Mouse (Mus musculus): ENCODE measurements at regions not wholly inside any gene's neighbourhood (a gene's known extent, or its start where the extent isn't known, plus 50 kb on each side); places are given as distances from the start of the nearest gene placed in this dataset.
A peak's percentile ranks its signal among the peaks of the same experiment; 100 is the strongest.

GRCm38 (mm10) chr7:95823539-95823938, 347.5 kb upstream of the Tenm4 start:
- H3K27me3 ChIP-seq (ENCODE audit: control insufficient read depth, insufficient read depth, low read length): no peaks in the 10 kb centered on the region
- H3K9me3 ChIP-seq (ENCODE audit: control insufficient read depth, low read length): no peaks in the 10 kb centered on the region
- no peaks in the 10 kb centered on the region for H3K36me3 ChIP-seq (ENCODE audit: control insufficient read depth, insufficient read depth, low read length)
- WGBS: 87% methylated on average over 4 of the region's 4 CpGs
- ATAC-seq (ENCODE audit: insufficient number of reproducible peaks, insufficient read depth, low FRiP score, low read depth): no peak
- no peak overlapping the region for H3K27ac ChIP-seq (replicated peaks in 1 of 2; ENCODE audit: control insufficient read depth in 1 of 2, insufficient read depth in 1 of 2, low read depth in 2 of 2, low read length in 2 of 2)
- no peak overlapping the region for H3K4me3 ChIP-seq (ENCODE audit: control insufficient read depth in 1 of 2, insufficient read depth in 1 of 2, low read depth in 1 of 2, low read length in 2 of 2)
- no peaks in the 10 kb centered on the region for H3K4me1 ChIP-seq (ENCODE audit: control insufficient read depth in 2 of 2, insufficient read depth in 2 of 2, low read length in 2 of 2)
- no peak overlapping the region for H3K9ac ChIP-seq (ENCODE audit: low read length)
- no peak overlapping the region for H3K4me2 ChIP-seq (ENCODE audit: low read length)

- no peak for ATAC-seq (ENCODE audit: insufficient number of reproducible peaks, insufficient read depth, low FRiP score, low read depth)
- no peaks in the 10 kb centered on the region for H3K9me3 ChIP-seq (ENCODE audit: control insufficient read depth, low read length)
- peaks cover 2 to 4% of the 10 kb centered on the region in 2 experiments; a peak in 1 of 4 replicates for H3K4me1 ChIP-seq (ENCODE audit: control insufficient read depth in 2 of 2, insufficient read depth in 2 of 2, low read length in 2 of 2)
- H3K27me3 ChIP-seq (ENCODE audit: control insufficient read depth, insufficient read depth, low read length): no peaks in the 10 kb centered on the region
- H3K27ac ChIP-seq (replicated peaks in 1 of 2; ENCODE audit: control insufficient read depth in 1 of 2, insufficient read depth in 1 of 2, low read depth in 2 of 2, low read length in 2 of 2): no peak overlapping the region
- WGBS: 95% methylated on average over 4 of the region's 4 CpGs
- H3K4me2 ChIP-seq (ENCODE audit: low read length): no peak overlapping the region
- no peaks in the 10 kb centered on the region for H3K36me3 ChIP-seq (ENCODE audit: control insufficient read depth, insufficient read depth, low read length)
- H3K4me3 ChIP-seq (ENCODE audit: control insufficient read depth in 1 of 2, insufficient read depth in 1 of 2, low read depth in 1 of 2, low read length in 2 of 2): no peak overlapping the region
- H3K9ac ChIP-seq (ENCODE audit: low read length): no peak overlapping the region
Observed at GRCm38 (mm10) chr7:95829889-95830288, 341.2 kb upstream of the Tenm4 start.

GRCm38 (mm10) chr7:95834236-95834919, 336.7 kb upstream of the Tenm4 start:
- H3K27ac ChIP-seq (replicated peaks in 1 of 2; ENCODE audit: control insufficient read depth in 1 of 2, insufficient read depth in 1 of 2, low read depth in 2 of 2, low read length in 2 of 2): peak overlapping the region; percentile 16 to 27; a peak in 2 of 4 replicates
- no peaks in the 10 kb centered on the region for H3K27me3 ChIP-seq (ENCODE audit: control insufficient read depth, insufficient read depth, low read length)
- H3K36me3 ChIP-seq (ENCODE audit: control insufficient read depth, insufficient read depth, low read length): no peaks in the 10 kb centered on the region
- H3K4me1 ChIP-seq (ENCODE audit: control insufficient read depth in 2 of 2, insufficient read depth in 2 of 2, low read length in 2 of 2): peaks cover 2 to 8% of the 10 kb centered on the region in 2 experiments; a peak in 1 of 4 replicates
- H3K9me3 ChIP-seq (ENCODE audit: control insufficient read depth, low read length): no peaks in the 10 kb centered on the region
- H3K9ac ChIP-seq (ENCODE audit: low read length): no peak overlapping the region
- H3K4me3 ChIP-seq (ENCODE audit: control insufficient read depth in 1 of 2, insufficient read depth in 1 of 2, low read depth in 1 of 2, low read length in 2 of 2): no peak overlapping the region
- H3K4me2 ChIP-seq (ENCODE audit: low read length): no peak overlapping the region
- WGBS: 82% methylated on average over 10 of the region's 10 CpGs
- no peak for ATAC-seq (ENCODE audit: insufficient number of reproducible peaks, insufficient read depth, low FRiP score, low read depth)

- Histone ChIP-seq H3K36me3 (ENCODE audit: control insufficient read depth, insufficient read depth, low read length) (no peaks in the 10 kb centered on the region), H3K9ac (ENCODE audit: low read length) (no peak overlapping the region), H3K4me1 (ENCODE audit: control insufficient read depth in 2 of 2, insufficient read depth in 2 of 2, low read length in 2 of 2) (0 out of 4 replicates have a peak, but pooled peaks cover 0 to 4% of the 10 kb centered on the region in 2 experiments), H3K4me3 (ENCODE audit: control insufficient read depth in 1 of 2, insufficient read depth in 1 of 2, low read depth in 1 of 2, low read length in 2 of 2) (no peak overlapping the region), H3K9me3 (ENCODE audit: control insufficient read depth, low read length) (no peaks in the 10 kb centered on the region), H3K27me3 (ENCODE audit: control insufficient read depth, insufficient read depth, low read length) (no peaks in the 10 kb centered on the region), H3K4me2 (ENCODE audit: low read length) (no peak overlapping the region), H3K27ac (replicated peaks in 1 of 2; ENCODE audit: control insufficient read depth in 1 of 2, insufficient read depth in 1 of 2, low read depth in 2 of 2, low read length in 2 of 2) (no peak overlapping the region)
- no peak for ATAC-seq (ENCODE audit: insufficient number of reproducible peaks, insufficient read depth, low FRiP score, low read depth)
- 66% methylated on average over 2 of the region's 2 CpGs for WGBS
Observed at GRCm38 (mm10) chr7:95840476-95840875, 330.6 kb upstream of the Tenm4 start.

GRCm38 (mm10) chr7:95849874-95850273, 321.2 kb upstream of the Tenm4 start:
- Histone ChIP-seq H3K27ac (replicated peaks in 1 of 2; ENCODE audit: control insufficient read depth in 1 of 2, insufficient read depth in 1 of 2, low read depth in 2 of 2, low read length in 2 of 2) (no peak overlapping the region), H3K4me2 (ENCODE audit: low read length) (no peak overlapping the region), H3K9me3 (ENCODE audit: control insufficient read depth, low read length) (no peaks in the 10 kb centered on the region), H3K4me3 (ENCODE audit: control insufficient read depth in 1 of 2, insufficient read depth in 1 of 2, low read depth in 1 of 2, low read length in 2 of 2) (no peak overlapping the region), H3K36me3 (ENCODE audit: control insufficient read depth, insufficient read depth, low read length) (no peaks in the 10 kb centered on the region), H3K27me3 (ENCODE audit: control insufficient read depth, insufficient read depth, low read length) (no peaks in the 10 kb centered on the region), H3K9ac (ENCODE audit: low read length) (no peak overlapping the region), H3K4me1 (ENCODE audit: control insufficient read depth in 2 of 2, insufficient read depth in 2 of 2, low read length in 2 of 2) (no peaks in the 10 kb centered on the region)
- WGBS: 78% methylated on average over 2 of the region's 2 CpGs
- no peak for ATAC-seq (ENCODE audit: insufficient number of reproducible peaks, insufficient read depth, low FRiP score, low read depth)

GRCm38 (mm10) chr7:95852630-95853029, 318.4 kb upstream of the Tenm4 start:
- ATAC-seq (ENCODE audit: insufficient number of reproducible peaks, insufficient read depth, low FRiP score, low read depth): no peak
- H3K9ac ChIP-seq (ENCODE audit: low read length): no peak overlapping the region
- no peaks in the 10 kb centered on the region for H3K27me3 ChIP-seq (ENCODE audit: control insufficient read depth, insufficient read depth, low read length)
- H3K36me3 ChIP-seq (ENCODE audit: control insufficient read depth, insufficient read depth, low read length): no peaks in the 10 kb centered on the region
- no peak overlapping the region for H3K4me3 ChIP-seq (ENCODE audit: control insufficient read depth in 1 of 2, insufficient read depth in 1 of 2, low read depth in 1 of 2, low read length in 2 of 2)
- WGBS: 74% methylated on average over 6 of the region's 6 CpGs
- no peaks in the 10 kb centered on the region for H3K4me1 ChIP-seq (ENCODE audit: control insufficient read depth in 2 of 2, insufficient read depth in 2 of 2, low read length in 2 of 2)
- H3K4me2 ChIP-seq (ENCODE audit: low read length): no peak overlapping the region
- no peaks in the 10 kb centered on the region for H3K9me3 ChIP-seq (ENCODE audit: control insufficient read depth, low read length)
- H3K27ac ChIP-seq (replicated peaks in 1 of 2; ENCODE audit: control insufficient read depth in 1 of 2, insufficient read depth in 1 of 2, low read depth in 2 of 2, low read length in 2 of 2): no peak overlapping the region

- H3K4me1 ChIP-seq (ENCODE audit: control insufficient read depth in 2 of 2, insufficient read depth in 2 of 2, low read length in 2 of 2): no peaks in the 10 kb centered on the region
- 55% methylated on average over 6 of the region's 6 CpGs for WGBS
- no peak overlapping the region for H3K4me3 ChIP-seq (ENCODE audit: control insufficient read depth in 1 of 2, insufficient read depth in 1 of 2, low read depth in 1 of 2, low read length in 2 of 2)
- no peak overlapping the region for H3K4me2 ChIP-seq (ENCODE audit: low read length)
- no peaks in the 10 kb centered on the region for H3K27me3 ChIP-seq (ENCODE audit: control insufficient read depth, insufficient read depth, low read length)
- ATAC-seq (ENCODE audit: insufficient number of reproducible peaks, insufficient read depth, low FRiP score, low read depth): no peak
- H3K9me3 ChIP-seq (ENCODE audit: control insufficient read depth, low read length): no peaks in the 10 kb centered on the region
- no peak overlapping the region for H3K9ac ChIP-seq (ENCODE audit: low read length)
- H3K36me3 ChIP-seq (ENCODE audit: control insufficient read depth, insufficient read depth, low read length): no peaks in the 10 kb centered on the region
- H3K27ac ChIP-seq (replicated peaks in 1 of 2; ENCODE audit: control insufficient read depth in 1 of 2, insufficient read depth in 1 of 2, low read depth in 2 of 2, low read length in 2 of 2): no peak overlapping the region
Observed at GRCm38 (mm10) chr7:95853225-95853812, 317.7 kb upstream of the Tenm4 start.

GRCm38 (mm10) chr7:95858247-95858646, 312.8 kb upstream of the Tenm4 start:
- Histone ChIP-seq H3K9ac (ENCODE audit: low read length) (no peak overlapping the region), H3K27ac (replicated peaks in 1 of 2; ENCODE audit: control insufficient read depth in 1 of 2, insufficient read depth in 1 of 2, low read depth in 2 of 2, low read length in 2 of 2) (no peak overlapping the region), H3K9me3 (ENCODE audit: control insufficient read depth, low read length) (no peaks in the 10 kb centered on the region), H3K4me2 (ENCODE audit: low read length) (no peak overlapping the region), H3K4me1 (ENCODE audit: control insufficient read depth in 2 of 2, insufficient read depth in 2 of 2, low read length in 2 of 2) (no peaks in the 10 kb centered on the region), H3K4me3 (ENCODE audit: control insufficient read depth in 1 of 2, insufficient read depth in 1 of 2, low read depth in 1 of 2, low read length in 2 of 2) (no peak overlapping the region), H3K27me3 (ENCODE audit: control insufficient read depth, insufficient read depth, low read length) (no peaks in the 10 kb centered on the region), H3K36me3 (ENCODE audit: control insufficient read depth, insufficient read depth, low read length) (no peaks in the 10 kb centered on the region)
- no peak for ATAC-seq (ENCODE audit: insufficient number of reproducible peaks, insufficient read depth, low FRiP score, low read depth)
